Mouse (Mus musculus): ENCODE measurements around the gene Casp1. TPM values are rescaled to one million over a fixed set of nuclear protein-coding genes. Genes with fewer than 3 reads are reported as not detected.

Casp1 gene
- polyA plus RNA-seq (2015; fragmentation: Illumina TruSeq; extraction: RNeasy Lipid Tissue Mini Kit (QIAGEN cat#74804); ENCODE audit: low read depth, low replicate concordance): 3.4 TPM

GRCm38 (mm10) chr9:5298329-5299131 is at the start of gene Casp1:
TSS of gene Casp1 (plus strand) at chr9:5298517.

GRCm38 (mm10) chr9:5308561-5308960 is 10.2 kb downstream of the Casp1 start, which contains the start of gene Casp4:
TSS of gene Casp4 (plus strand) at chr9:5308828.

GRCm38 (mm10) chr9:5345291-5345898 is 47.1 kb downstream of the Casp1 start, which contains the start of gene Casp12:
TSS of gene Casp12 (plus strand) at chr9:5345430.

Other genes with a start within 250 kb of the Casp1 start
- gene Casp4, start 10.3 kb downstream of the Casp1 start, polyA plus RNA-seq (2015; fragmentation: Illumina TruSeq; extraction: RNeasy Lipid Tissue Mini Kit (QIAGEN cat#74804); ENCODE audit: low read depth, low replicate concordance): 0.74 TPM
- gene Casp12, start 46.9 kb downstream of the Casp1 start, polyA plus RNA-seq (2015; fragmentation: Illumina TruSeq; extraction: RNeasy Lipid Tissue Mini Kit (QIAGEN cat#74804); ENCODE audit: low read depth, low replicate concordance): 1.9 TPM